Mouse (Mus musculus): ENCODE measurements at regions not wholly inside any gene's neighbourhood (a gene's known extent, or its start where the extent isn't known, plus 50 kb on each side); places are given as distances from the start of the nearest gene placed in this dataset.
A peak's percentile ranks its signal among the peaks of the same experiment; 100 is the strongest.

DNA sequence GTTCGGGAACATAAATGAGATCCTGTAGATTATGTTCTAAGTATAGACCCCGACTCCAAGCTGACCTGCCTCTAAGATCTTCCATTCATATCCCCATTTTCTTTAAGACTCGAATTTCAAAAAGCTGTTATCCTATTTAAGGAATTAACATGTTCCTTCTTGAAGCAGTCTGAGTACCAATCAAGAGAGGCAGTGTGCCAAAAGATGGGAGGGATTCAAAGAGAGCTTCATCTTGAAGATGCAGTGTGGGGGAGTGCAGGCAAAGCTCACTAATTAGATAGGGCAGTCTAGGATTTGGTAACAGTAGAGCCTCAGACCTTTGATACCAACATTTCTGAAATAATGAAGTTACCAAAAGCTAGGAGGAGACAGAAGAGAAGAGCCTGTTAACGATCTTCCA is 383.7 kb upstream of the Cdh5 start:
- WGBS: 47% methylated on average over 4 of the region's 4 CpGs
- ATAC-seq (ENCODE audit: insufficient read depth, low read depth) (no peak), DNase-seq (ENCODE audit: low spot score) (no peak)
- Histone ChIP-seq H3K27ac (ENCODE audit: low read depth) (no peak overlapping the region), H3K4me1 (ENCODE audit: control insufficient read depth, insufficient read depth) (no peaks in the 10 kb centered on the region), H3K27me3 (ENCODE audit: control insufficient read depth, insufficient read depth, low read length) (no peaks in the 10 kb centered on the region), H3K9me3 (replicated peaks; ENCODE audit: control insufficient read depth, low read length) (0 out of 2 replicates have a peak, but pooled peaks cover 2% of the 10 kb centered on the region), H3K4me2 (ENCODE audit: low read depth, low read length) (no peak overlapping the region), H3K4me3 (ENCODE audit: low read depth, low read length) (no peak overlapping the region), H3K9ac (replicated peaks; ENCODE audit: low read depth, low read length) (no peak overlapping the region), H3K36me3 (replicated peaks; ENCODE audit: control insufficient read depth, insufficient read depth, low read length) (no peaks in the 10 kb centered on the region)
- TF ChIP-seq CTCF (IDR thresholded peaks at IDR 0.05; ENCODE audit: low read depth) (no peak), EP300 (IDR thresholded peaks at IDR 0.05; ENCODE audit: low read depth) (no peak)

DNA sequence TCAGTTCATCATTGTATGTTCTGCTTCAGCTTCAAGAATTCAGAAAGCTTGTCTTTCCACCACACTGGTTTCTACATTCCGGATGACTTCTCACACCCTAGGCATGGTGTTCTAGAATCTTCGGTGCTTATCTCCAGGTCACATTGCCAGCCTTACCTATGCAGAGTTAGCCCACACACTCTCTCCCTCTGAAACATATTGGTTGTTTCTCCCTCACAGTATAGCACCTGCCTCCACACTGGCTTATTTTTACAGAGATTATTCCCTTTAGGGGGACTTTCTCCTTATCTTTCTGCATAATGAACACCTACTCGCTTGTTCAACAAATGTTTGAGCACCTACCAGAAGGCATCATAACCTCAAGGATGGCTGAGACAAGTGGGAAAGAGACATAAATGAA is 368.0 kb upstream of the Cdh5 start:
- no peak overlapping the region for H3K4me3 ChIP-seq (ENCODE audit: low read depth, low read length)

DNA sequence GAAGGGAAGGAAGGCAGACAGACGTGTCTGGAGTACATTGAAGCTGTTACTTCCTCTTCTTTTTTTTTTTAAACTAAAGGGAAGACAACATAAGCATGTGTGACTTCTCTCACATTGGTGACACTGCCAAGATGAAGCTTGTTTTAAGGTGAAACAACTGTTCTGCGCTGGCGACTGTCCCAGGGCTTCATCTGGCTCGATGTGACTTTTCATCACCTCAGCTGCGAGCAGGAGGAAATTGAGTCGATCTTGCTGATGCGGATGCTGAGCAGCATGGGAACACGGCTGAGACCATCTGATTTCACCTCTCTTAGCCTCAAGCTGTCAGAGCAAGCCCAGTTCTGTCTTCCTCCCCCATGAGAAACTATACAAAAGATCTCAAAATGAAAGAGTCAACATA is 363.1 kb upstream of the Cdh5 start:
- TF ChIP-seq CTCF (IDR thresholded peaks at IDR 0.05; ENCODE audit: low read depth) (no peak), EP300 (IDR thresholded peaks at IDR 0.05; ENCODE audit: low read depth) (no peak)
- Histone ChIP-seq H3K27me3 (ENCODE audit: control insufficient read depth, insufficient read depth, low read length) (no peaks in the 10 kb centered on the region), H3K27ac (ENCODE audit: low read depth) (no peak overlapping the region), H3K9me3 (replicated peaks; ENCODE audit: control insufficient read depth, low read length) (no peaks in the 10 kb centered on the region), H3K36me3 (replicated peaks; ENCODE audit: control insufficient read depth, insufficient read depth, low read length) (no peaks in the 10 kb centered on the region), H3K4me2 (ENCODE audit: low read depth, low read length) (no peak overlapping the region), H3K9ac (replicated peaks; ENCODE audit: low read depth, low read length) (no peak overlapping the region), H3K4me1 (ENCODE audit: control insufficient read depth, insufficient read depth) (no peaks in the 10 kb centered on the region), H3K4me3 (ENCODE audit: low read depth, low read length) (no peak overlapping the region)
- 43% methylated on average over 8 of the region's 8 CpGs for WGBS
- ATAC-seq (ENCODE audit: insufficient read depth, low read depth) (peak; percentile 63), DNase-seq (ENCODE audit: low spot score) (peak; percentile 21)

More for the DNA sequence above, 368.0 kb upstream of the Cdh5 start:
- Histone ChIP-seq H3K27ac (ENCODE audit: low read depth) (no peak overlapping the region), H3K4me1 (ENCODE audit: control insufficient read depth, insufficient read depth) (no peaks in the 10 kb centered on the region), H3K9ac (replicated peaks; ENCODE audit: low read depth, low read length) (no peak overlapping the region), H3K9me3 (replicated peaks; ENCODE audit: control insufficient read depth, low read length) (no peaks in the 10 kb centered on the region), H3K36me3 (replicated peaks; ENCODE audit: control insufficient read depth, insufficient read depth, low read length) (no peaks in the 10 kb centered on the region), H3K4me2 (ENCODE audit: low read depth, low read length) (no peak overlapping the region), H3K27me3 (ENCODE audit: control insufficient read depth, insufficient read depth, low read length) (no peaks in the 10 kb centered on the region)
- ATAC-seq (ENCODE audit: insufficient read depth, low read depth) (no peak), DNase-seq (ENCODE audit: low spot score) (no peak)
- WGBS: 66% methylated on average over 3 of the region's 3 CpGs
- no peak for TF ChIP-seq EP300 (IDR thresholded peaks at IDR 0.05; ENCODE audit: low read depth)
- no peak for TF ChIP-seq CTCF (IDR thresholded peaks at IDR 0.05; ENCODE audit: low read depth)

DNA sequence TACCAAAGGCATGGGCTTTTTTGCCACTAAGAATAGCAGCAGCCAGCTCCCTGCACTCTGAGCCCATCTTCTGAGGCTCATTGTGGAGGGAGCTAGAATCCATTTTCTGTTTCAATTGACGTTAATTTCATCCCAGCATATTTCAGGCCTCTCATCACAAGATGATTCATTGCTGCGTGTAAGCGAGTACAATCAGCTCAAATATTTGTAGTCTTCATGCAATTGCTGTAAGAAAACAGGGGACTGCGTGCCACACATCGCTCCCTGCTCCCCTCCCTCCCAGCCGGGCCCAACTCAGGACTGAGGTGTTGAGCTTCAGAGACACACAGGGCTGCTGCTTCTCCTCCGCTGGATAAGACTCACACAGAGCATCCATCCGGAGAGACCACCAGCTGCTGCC is 360.0 kb upstream of the Cdh5 start:
- Histone ChIP-seq H3K9ac (replicated peaks; ENCODE audit: low read depth, low read length) (no peak overlapping the region), H3K27ac (ENCODE audit: low read depth) (no peak overlapping the region), H3K9me3 (replicated peaks; ENCODE audit: control insufficient read depth, low read length) (no peaks in the 10 kb centered on the region), H3K4me1 (ENCODE audit: control insufficient read depth, insufficient read depth) (no peaks in the 10 kb centered on the region), H3K4me2 (ENCODE audit: low read depth, low read length) (no peak overlapping the region), H3K4me3 (ENCODE audit: low read depth, low read length) (no peak overlapping the region), H3K27me3 (ENCODE audit: control insufficient read depth, insufficient read depth, low read length) (no peaks in the 10 kb centered on the region), H3K36me3 (replicated peaks; ENCODE audit: control insufficient read depth, insufficient read depth, low read length) (no peaks in the 10 kb centered on the region)
- no peak for DNase-seq (ENCODE audit: low spot score)
- WGBS: 62% methylated on average over 8 of the region's 8 CpGs
- TF ChIP-seq CTCF (IDR thresholded peaks at IDR 0.05; ENCODE audit: low read depth): no peak
- TF ChIP-seq EP300 (IDR thresholded peaks at IDR 0.05; ENCODE audit: low read depth): no peak
- no peak for ATAC-seq (ENCODE audit: insufficient read depth, low read depth)

- no peak overlapping the region for H3K4me2 ChIP-seq (ENCODE audit: low read depth, low read length)
- H3K4me1 ChIP-seq (ENCODE audit: control insufficient read depth, insufficient read depth): no peaks in the 10 kb centered on the region
- no peak for TF ChIP-seq CTCF (IDR thresholded peaks at IDR 0.05; ENCODE audit: low read depth)
- TF ChIP-seq EP300 (IDR thresholded peaks at IDR 0.05; ENCODE audit: low read depth): no peak
- ATAC-seq (ENCODE audit: insufficient read depth, low read depth) (no peak), DNase-seq (ENCODE audit: low spot score) (no peak)
- WGBS: 79% methylated on average over 4 of the region's 4 CpGs
- no peaks in the 10 kb centered on the region for H3K36me3 ChIP-seq (replicated peaks; ENCODE audit: control insufficient read depth, insufficient read depth, low read length)
- no peak overlapping the region for H3K4me3 ChIP-seq (ENCODE audit: low read depth, low read length)
- no peak overlapping the region for H3K9ac ChIP-seq (replicated peaks; ENCODE audit: low read depth, low read length)
- H3K27me3 ChIP-seq (ENCODE audit: control insufficient read depth, insufficient read depth, low read length): no peaks in the 10 kb centered on the region
- no peak overlapping the region for H3K27ac ChIP-seq (ENCODE audit: low read depth)
- H3K9me3 ChIP-seq (replicated peaks; ENCODE audit: control insufficient read depth, low read length): no peaks in the 10 kb centered on the region
These were observed 352.7 kb upstream of the Cdh5 start for GRCm38 (mm10) chr8:103748734-103749133.

DNA sequence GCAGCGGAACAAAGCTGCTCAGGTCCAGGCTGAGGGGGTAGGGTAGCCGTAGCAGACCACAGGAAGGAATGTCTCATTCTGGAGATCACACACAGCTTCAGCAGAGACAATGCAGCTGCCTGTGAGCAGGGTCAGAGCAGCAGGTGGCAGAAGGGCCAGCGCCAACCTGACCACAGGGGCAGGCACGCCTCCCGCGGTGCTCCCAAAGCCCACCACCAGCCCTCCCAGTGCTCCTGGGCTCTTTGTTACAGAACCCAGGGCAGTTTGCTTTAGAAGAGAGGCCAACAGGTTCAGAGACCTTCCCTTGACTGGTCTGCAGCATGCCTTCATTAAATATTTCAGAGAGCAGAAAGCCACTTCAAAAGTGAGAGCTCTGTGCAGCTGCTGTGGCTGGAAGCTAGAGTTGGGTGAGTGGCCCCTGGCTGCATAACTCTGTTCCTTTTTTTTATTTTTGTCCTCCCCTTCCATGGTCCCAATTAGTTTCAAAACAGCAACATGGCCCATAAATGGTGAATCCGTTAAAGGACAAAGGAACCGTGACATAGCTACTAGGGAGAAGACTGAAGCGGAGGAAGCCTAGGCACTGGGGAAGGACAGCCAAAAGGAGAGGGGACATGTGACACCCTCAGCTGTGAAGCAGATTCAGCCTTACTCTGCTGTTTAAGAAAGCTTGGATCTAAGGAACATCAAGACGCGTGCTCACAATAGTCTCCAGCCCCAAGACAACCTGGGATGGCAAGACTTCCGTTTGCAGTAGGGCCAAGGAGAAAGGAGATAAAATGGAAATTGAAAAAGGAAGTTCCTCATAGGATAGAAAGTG is 350.9 kb upstream of the Cdh5 start:
- no peak for DNase-seq (ENCODE audit: low spot score)
- Histone ChIP-seq H3K4me1 (ENCODE audit: control insufficient read depth, insufficient read depth) (no peaks in the 10 kb centered on the region), H3K27me3 (ENCODE audit: control insufficient read depth, insufficient read depth, low read length) (no peaks in the 10 kb centered on the region), H3K9ac (replicated peaks; ENCODE audit: low read depth, low read length) (no peak overlapping the region), H3K27ac (ENCODE audit: low read depth) (no peak overlapping the region), H3K4me3 (ENCODE audit: low read depth, low read length) (no peak overlapping the region), H3K9me3 (replicated peaks; ENCODE audit: control insufficient read depth, low read length) (no peaks in the 10 kb centered on the region), H3K4me2 (ENCODE audit: low read depth, low read length) (no peak overlapping the region), H3K36me3 (replicated peaks; ENCODE audit: control insufficient read depth, insufficient read depth, low read length) (no peaks in the 10 kb centered on the region)
- no peak for ATAC-seq (ENCODE audit: insufficient read depth, low read depth)
- TF ChIP-seq EP300 (IDR thresholded peaks at IDR 0.05; ENCODE audit: low read depth) (no peak), CTCF (IDR thresholded peaks at IDR 0.05; ENCODE audit: low read depth) (no peak)
- 57% methylated on average over 12 of the region's 12 CpGs for WGBS
